Mouse (Mus musculus) bone marrow macrophage, adult 2 months (primary cell): ENCODE measurements around the gene Fbxo28.

Experiments used
- CTCF ChIP-seq: IDR thresholded peaks from 2 replicates; pipeline ENCODE4 v1.5.1; 2012; ENCODE audit warnings: low read depth, mild to moderate bottlenecking, low read length, moderate library complexity
- POLR2A ChIP-seq: IDR thresholded peaks from 2 replicates; pipeline ENCODE4 v1.6.1; 2012; ENCODE audit warnings: mild to moderate bottlenecking, low read depth, low read length, borderline replicate concordance

DNA sequence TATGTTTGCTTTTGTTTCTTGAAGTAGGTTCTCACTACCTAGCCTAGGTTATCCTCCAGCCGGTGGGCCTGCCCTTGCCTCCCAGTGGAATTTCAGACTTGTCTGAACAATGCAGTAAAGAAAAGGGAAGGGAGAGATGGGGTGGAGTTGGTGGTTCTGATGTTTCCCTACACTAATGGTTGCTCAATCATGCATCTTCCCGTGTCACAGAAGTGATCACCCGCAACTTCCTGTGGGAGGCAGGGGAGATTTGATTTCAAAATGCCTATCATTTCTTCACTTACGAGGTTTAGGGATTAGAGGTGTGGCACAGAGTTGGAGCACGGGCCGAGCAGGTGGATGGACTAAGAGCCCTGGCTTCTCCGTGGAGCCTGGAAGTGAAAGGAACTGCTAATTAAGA, 58.2 kb downstream of the Fbxo28 start:
- no peak for TF ChIP-seq CTCF
- no peak for TF ChIP-seq POLR2A
